Mouse (Mus musculus): ENCODE measurements around the gene Prkag2.
A peak's percentile ranks its signal among the peaks of the same experiment; 100 is the strongest.

DNA sequence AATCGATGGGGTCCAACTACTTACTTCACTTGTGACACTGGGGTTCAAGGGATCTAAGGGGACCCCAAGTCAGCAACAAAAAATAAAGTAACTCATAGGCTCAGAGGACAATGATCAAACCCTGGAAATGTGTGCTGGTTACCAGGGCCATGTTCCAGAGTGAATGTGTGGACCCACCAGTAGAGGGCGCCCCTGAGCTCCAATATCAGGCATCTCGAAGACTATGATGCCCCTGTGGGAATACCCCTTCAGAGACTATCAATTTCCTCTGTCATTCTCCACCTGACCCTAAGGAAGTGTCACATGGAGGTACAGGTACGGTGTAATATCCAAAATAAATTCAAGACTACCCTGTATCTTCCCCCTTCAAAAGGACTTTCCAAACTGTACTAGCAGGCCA, 77.5 kb downstream of the Prkag2 start:
- TF ChIP-seq CTCF (IDR thresholded peaks at IDR 0.05; ENCODE audit: low read depth) (peak; percentile 83), EP300 (IDR thresholded peaks at IDR 0.05; ENCODE audit: low read depth) (no peak)
